Mouse (Mus musculus): ENCODE measurements around the gene Stag3.

GRCm38 (mm10) chr5:138299613-138300012 is 19.6 kb downstream of the Stag3 start:
- TF ChIP-seq GATA1 (IDR thresholded peaks at IDR 0.05; ENCODE audit: low read length) (no peak), TAL1 (IDR thresholded peaks at IDR 0.05; ENCODE audit: low read length) (no peak)
